Mouse (Mus musculus): ENCODE measurements at regions not wholly inside any gene's neighbourhood (a gene's known extent, or its start where the extent isn't known, plus 50 kb on each side); places are given as distances from the start of the nearest gene placed in this dataset.

DNA sequence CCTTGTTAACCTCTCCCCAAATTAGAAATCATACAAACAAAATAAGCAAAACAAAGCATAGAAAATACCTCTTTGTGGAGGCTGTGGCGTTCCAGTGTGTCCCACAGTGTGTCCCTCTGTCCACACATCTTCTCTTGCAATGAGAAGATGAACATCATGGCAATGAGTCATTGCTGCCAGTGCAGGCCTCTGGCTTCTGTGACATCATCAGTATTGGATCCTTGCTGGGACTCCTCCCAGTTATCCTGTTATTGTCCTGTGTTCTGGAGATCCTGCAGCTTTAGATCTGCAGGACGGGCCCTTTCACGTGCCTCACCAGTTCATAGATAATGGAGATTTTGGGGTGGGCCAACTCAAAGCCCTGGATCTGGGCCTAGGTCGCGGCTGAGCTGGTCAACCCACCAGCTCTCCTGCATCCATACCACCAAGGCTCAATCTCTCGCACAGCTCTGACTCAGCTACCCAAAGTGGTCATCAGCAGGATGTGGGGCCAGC, 80.9 kb downstream of the Tmem212 start:
- no peak for ATAC-seq (replicated peaks; ENCODE audit: insufficient number of reproducible peaks, insufficient read depth, low FRiP score, low read depth)
- WGBS = 82% methylated on average over 6 of the region's 6 CpGs

DNA sequence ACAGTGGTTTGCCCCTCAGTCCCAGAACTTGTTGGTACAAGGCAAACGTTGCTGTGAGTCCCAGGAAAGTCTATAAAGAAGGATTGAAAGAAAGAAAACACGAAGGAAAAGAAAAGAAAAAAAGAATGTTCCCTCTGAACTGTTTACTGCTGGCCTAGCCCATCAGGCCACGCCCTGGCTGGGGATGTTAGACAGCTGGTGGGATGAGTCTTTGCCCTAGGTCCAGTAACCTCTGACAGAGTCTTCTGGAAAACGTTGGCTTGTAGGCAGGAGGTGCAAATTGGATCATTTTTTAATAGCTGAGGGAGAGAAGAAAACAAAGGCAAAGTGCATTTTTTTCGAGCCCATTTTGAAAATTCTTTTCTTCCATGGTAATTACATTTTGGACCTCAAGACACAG, 91.9 kb downstream of the Tmem212 start:
- 63% methylated on average over 5 of the region's 5 CpGs for WGBS
- Histone ChIP-seq H3K9me3 (replicated peaks) (no peaks in the 10 kb centered on the region), H3K4me3 (no peak overlapping the region), H3K36me3 (no peaks in the 10 kb centered on the region), H3K27ac (no peak overlapping the region), H3K27me3 (no peaks in the 10 kb centered on the region), H3K4me2 (no peak overlapping the region), H3K9ac (no peak overlapping the region), H3K4me1 (replicated peaks) (no peaks in the 10 kb centered on the region)
- ATAC-seq (replicated peaks; ENCODE audit: insufficient number of reproducible peaks, insufficient read depth, low FRiP score, low read depth) = no peak

More for the DNA sequence above, 80.9 kb downstream of the Tmem212 start:
- Histone ChIP-seq H3K4me1 (replicated peaks) (no peaks in the 10 kb centered on the region), H3K27me3 (no peaks in the 10 kb centered on the region), H3K9me3 (replicated peaks) (no peaks in the 10 kb centered on the region), H3K9ac (no peak overlapping the region), H3K36me3 (no peaks in the 10 kb centered on the region), H3K4me2 (no peak overlapping the region), H3K4me3 (no peak overlapping the region), H3K27ac (no peak overlapping the region)

DNA sequence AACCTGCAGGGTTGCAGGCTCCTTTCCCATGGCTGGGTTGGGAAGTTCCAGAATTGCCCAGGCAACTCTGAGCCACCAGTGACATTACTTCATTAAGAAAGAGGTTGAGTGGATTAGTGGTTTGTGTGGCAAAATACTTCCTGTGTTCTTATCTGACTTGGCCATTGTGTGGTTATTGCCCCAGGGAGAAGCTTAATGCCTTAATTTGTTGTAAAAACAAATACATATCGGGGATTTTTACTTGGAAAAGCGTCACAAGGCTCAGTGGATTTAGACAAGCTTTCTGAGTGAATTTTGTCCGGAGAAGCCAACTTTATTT, 80.5 kb upstream of the Fndc3b start:
- Histone ChIP-seq H3K27me3 (no peaks in the 10 kb centered on the region), H3K4me1 (replicated peaks) (no peaks in the 10 kb centered on the region), H3K9me3 (replicated peaks) (no peaks in the 10 kb centered on the region), H3K27ac (no peak overlapping the region), H3K36me3 (no peaks in the 10 kb centered on the region), H3K4me3 (no peak overlapping the region), H3K4me2 (no peak overlapping the region), H3K9ac (no peak overlapping the region)
- ATAC-seq (replicated peaks; ENCODE audit: insufficient number of reproducible peaks, insufficient read depth, low FRiP score, low read depth) = no peak
- 67% methylated on average over 3 of the region's 3 CpGs for WGBS

- no peaks in the 10 kb centered on the region for H3K36me3 ChIP-seq
- ATAC-seq (replicated peaks; ENCODE audit: insufficient number of reproducible peaks, insufficient read depth, low FRiP score, low read depth) = no peak
- H3K4me2 ChIP-seq = no peak overlapping the region
These were observed 80.0 kb upstream of the Fndc3b start for GRCm38 (mm10) chr3:27790932-27791632.

GRCm38 (mm10) chr3:27783926-27784325, 72.8 kb upstream of the Fndc3b start:
- Histone ChIP-seq H3K4me3 (no peak overlapping the region), H3K9me3 (replicated peaks) (no peaks in the 10 kb centered on the region), H3K27ac (no peak overlapping the region), H3K4me1 (replicated peaks) (0 out of 2 replicates have a peak, but pooled peaks cover 6% of the 10 kb centered on the region), H3K9ac (no peak overlapping the region), H3K4me2 (no peak overlapping the region), H3K36me3 (no peaks in the 10 kb centered on the region), H3K27me3 (no peaks in the 10 kb centered on the region)
- 77% methylated on average over 2 of the region's 2 CpGs for WGBS
- ATAC-seq (replicated peaks; ENCODE audit: insufficient number of reproducible peaks, insufficient read depth, low FRiP score, low read depth) = no peak

More at GRCm38 (mm10) chr3:27790932-27791632, 80.0 kb upstream of the Fndc3b start:
- Histone ChIP-seq H3K4me1 (replicated peaks) (no peaks in the 10 kb centered on the region), H3K4me3 (no peak overlapping the region), H3K27me3 (no peaks in the 10 kb centered on the region), H3K9ac (no peak overlapping the region), H3K9me3 (replicated peaks) (no peaks in the 10 kb centered on the region), H3K27ac (no peak overlapping the region)
- WGBS = 79% methylated on average over 13 of the region's 13 CpGs

GRCm38 (mm10) chr3:27783476-27783875, 72.4 kb upstream of the Fndc3b start:
- no peak overlapping the region for H3K4me3 ChIP-seq
- ATAC-seq (replicated peaks; ENCODE audit: insufficient number of reproducible peaks, insufficient read depth, low FRiP score, low read depth) = no peak
- 73% methylated on average over 4 of the region's 4 CpGs for WGBS

GRCm38 (mm10) chr3:27782056-27782765, 71.1 kb upstream of the Fndc3b start:
- Histone ChIP-seq H3K4me3 (no peak overlapping the region), H3K27me3 (no peaks in the 10 kb centered on the region), H3K4me2 (peak overlapping the region; percentile 26), H3K9ac (no peak overlapping the region), H3K27ac (peak overlapping the region; percentile 4; the same call in 1 of the 2 replicates), H3K36me3 (no peaks in the 10 kb centered on the region), H3K4me1 (replicated peaks) (0 out of 2 replicates have a peak, but pooled peaks cover 6% of the 10 kb centered on the region), H3K9me3 (replicated peaks) (no peaks in the 10 kb centered on the region)
- 33% methylated on average over 19 of the region's 19 CpGs for WGBS
- no peak for ATAC-seq (replicated peaks; ENCODE audit: insufficient number of reproducible peaks, insufficient read depth, low FRiP score, low read depth)

More at GRCm38 (mm10) chr3:27783476-27783875, 72.4 kb upstream of the Fndc3b start:
- Histone ChIP-seq H3K36me3 (no peaks in the 10 kb centered on the region), H3K4me2 (no peak overlapping the region), H3K27me3 (no peaks in the 10 kb centered on the region), H3K9me3 (replicated peaks) (no peaks in the 10 kb centered on the region), H3K9ac (no peak overlapping the region), H3K4me1 (replicated peaks) (0 out of 2 replicates have a peak, but pooled peaks cover 6% of the 10 kb centered on the region), H3K27ac (no peak overlapping the region)

DNA sequence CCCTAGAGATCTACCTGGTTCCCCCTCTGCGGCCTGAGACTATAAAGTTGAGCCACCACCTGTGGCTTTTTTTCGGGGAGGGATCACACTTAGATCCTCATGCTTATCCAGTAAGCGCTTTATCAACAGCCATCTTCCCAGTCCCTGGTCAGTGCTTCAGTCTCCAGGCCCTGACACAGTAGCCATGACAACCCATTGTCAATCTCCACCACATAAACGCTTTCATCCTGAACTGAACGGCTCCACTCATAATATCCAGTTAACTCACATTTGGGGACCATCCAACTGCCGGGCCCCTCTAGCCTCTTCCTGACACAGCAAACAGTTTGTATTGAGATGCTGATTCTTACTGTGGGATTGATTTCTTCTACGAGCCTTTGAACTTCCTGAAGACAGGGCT, 68.8 kb upstream of the Fndc3b start:
- no peak overlapping the region for H3K9ac ChIP-seq
- H3K4me2 ChIP-seq = no peak overlapping the region
- WGBS = 72% methylated on average over 7 of the region's 7 CpGs
- ATAC-seq (replicated peaks; ENCODE audit: insufficient number of reproducible peaks, insufficient read depth, low FRiP score, low read depth) = no peak
- no peak overlapping the region for H3K27ac ChIP-seq
- 0 out of 2 replicates have a peak, but pooled peaks cover 6% of the 10 kb centered on the region for H3K4me1 ChIP-seq (replicated peaks)
- no peaks in the 10 kb centered on the region for H3K36me3 ChIP-seq
- no peaks in the 10 kb centered on the region for H3K27me3 ChIP-seq
- no peaks in the 10 kb centered on the region for H3K9me3 ChIP-seq (replicated peaks)
- no peak overlapping the region for H3K4me3 ChIP-seq

GRCm38 (mm10) chr3:27777751-27778150, 66.6 kb upstream of the Fndc3b start:
- WGBS = 85% methylated on average over 6 of the region's 6 CpGs
- H3K36me3 ChIP-seq = no peaks in the 10 kb centered on the region
- H3K27ac ChIP-seq = no peak overlapping the region
- H3K9ac ChIP-seq = no peak overlapping the region
- H3K4me2 ChIP-seq = no peak overlapping the region
- 0 out of 2 replicates have a peak, but pooled peaks cover 6% of the 10 kb centered on the region for H3K4me1 ChIP-seq (replicated peaks)
- ATAC-seq (replicated peaks; ENCODE audit: insufficient number of reproducible peaks, insufficient read depth, low FRiP score, low read depth) = no peak
- no peaks in the 10 kb centered on the region for H3K9me3 ChIP-seq (replicated peaks)
- H3K4me3 ChIP-seq = no peak overlapping the region
- H3K27me3 ChIP-seq = no peaks in the 10 kb centered on the region

- H3K4me1 ChIP-seq (replicated peaks) = no peaks in the 10 kb centered on the region
- no peak overlapping the region for H3K27ac ChIP-seq
- no peaks in the 10 kb centered on the region for H3K9me3 ChIP-seq (replicated peaks)
- ATAC-seq (replicated peaks; ENCODE audit: insufficient number of reproducible peaks, insufficient read depth, low FRiP score, low read depth) = no peak
- H3K27me3 ChIP-seq = no peaks in the 10 kb centered on the region
- H3K9ac ChIP-seq = no peak overlapping the region
- no peaks in the 10 kb centered on the region for H3K36me3 ChIP-seq
- no peak overlapping the region for H3K4me3 ChIP-seq
- H3K4me2 ChIP-seq = no peak overlapping the region
- 57% methylated on average over 3 of the region's 3 CpGs for WGBS
These were observed 62.1 kb upstream of the Fndc3b start for GRCm38 (mm10) chr3:27773176-27773575.

DNA sequence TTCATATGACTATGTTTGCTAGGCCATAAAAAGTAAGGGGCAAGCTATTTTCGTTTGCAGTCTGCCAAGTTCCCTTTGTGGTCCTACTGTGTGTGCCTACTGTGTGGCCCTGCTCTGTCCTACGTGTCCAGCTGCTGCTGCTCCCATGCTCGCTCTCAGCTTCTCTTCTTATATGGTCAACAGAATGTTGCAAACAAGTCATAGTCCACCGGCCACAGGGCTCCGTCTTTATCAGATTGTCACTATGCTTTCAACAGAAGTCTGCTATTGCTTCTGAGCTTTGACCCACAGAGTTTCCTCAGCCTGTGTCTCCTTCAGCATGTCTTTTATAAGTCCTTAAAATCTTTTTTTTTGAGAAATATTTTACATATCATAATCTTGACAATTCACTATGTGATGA, 58.3 kb upstream of the Fndc3b start:
- 72% methylated on average over 5 of the region's 5 CpGs for WGBS
- no peak overlapping the region for H3K9ac ChIP-seq

More for the DNA sequence above, 58.3 kb upstream of the Fndc3b start:
- ATAC-seq (replicated peaks; ENCODE audit: insufficient number of reproducible peaks, insufficient read depth, low FRiP score, low read depth) = no peak
- Histone ChIP-seq H3K36me3 (no peaks in the 10 kb centered on the region), H3K4me2 (no peak overlapping the region), H3K4me1 (replicated peaks) (peaks cover 10% of the 10 kb centered on the region; the same call in 1 of the 2 replicates), H3K4me3 (no peak overlapping the region), H3K27me3 (no peaks in the 10 kb centered on the region), H3K9me3 (replicated peaks) (no peaks in the 10 kb centered on the region), H3K27ac (no peak overlapping the region)

Data from heart, embryonic 15.5 days (tissue).